Mouse (Mus musculus): ENCODE data around the gene Tnip1. TPM values are rescaled to one million over a fixed set of nuclear protein-coding genes. Genes with fewer than 3 reads are reported as not detected.
A peak's percentile ranks its signal among the peaks of the same experiment; 100 is the strongest.
"Not testable (repeated sequence)": the region's sequence is repeated elsewhere in the genome, so short reads cannot be mapped to it uniquely, and the experiment has no call there.

Gene Tnip1
- total RNA-seq, 2 experiments from 2014 or later: 12.8 to 17.8 TPM

DNA sequence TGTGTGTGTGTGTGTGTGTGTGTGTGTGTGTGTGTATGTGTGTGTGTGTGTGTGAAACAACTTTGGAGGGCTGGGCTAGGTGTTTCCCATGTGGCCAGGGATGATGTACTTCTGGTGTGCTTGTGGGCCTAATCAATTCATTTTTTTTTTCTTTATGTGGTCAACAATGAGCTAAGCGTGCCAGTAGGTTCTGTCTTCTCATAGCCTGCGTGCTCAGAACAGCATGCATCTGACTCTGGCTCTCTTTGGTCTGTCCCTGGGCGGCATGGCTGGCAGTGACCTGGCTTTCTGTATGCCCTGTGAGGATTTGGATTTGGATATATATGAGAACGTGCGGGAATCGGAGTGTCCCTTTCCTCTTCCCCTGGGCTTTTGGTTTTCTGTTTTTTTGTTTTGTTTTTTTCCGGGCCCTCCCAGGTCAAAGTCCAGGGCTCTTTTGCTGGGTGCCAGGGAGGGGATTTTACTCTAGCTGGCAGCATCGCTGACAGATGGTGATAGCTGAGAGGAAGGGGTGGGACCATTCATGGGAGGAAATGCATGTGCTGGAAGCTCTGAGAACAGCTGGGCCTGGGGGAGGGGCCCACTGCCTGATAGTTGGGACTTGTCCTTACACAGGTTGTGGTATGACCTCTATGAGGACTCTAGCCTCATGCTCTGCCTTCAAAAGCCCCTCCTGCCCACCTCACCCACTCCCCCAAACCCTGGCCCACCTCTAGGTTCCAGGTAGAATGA is 10.9 kb upstream of the Tnip1 start:
- ATAC-seq (replicated peaks; ENCODE audit: low FRiP score, low TSS enrichment, poor library complexity, severe bottlenecking): peak; percentile 62

GRCm38 (mm10) chr11:54972789-54973188 is 10.1 kb upstream of the Tnip1 start:
- no peak for ATAC-seq (replicated peaks; ENCODE audit: low FRiP score, low TSS enrichment, poor library complexity, severe bottlenecking)

GRCm38 (mm10) chr11:54972049-54972723 is 9.5 kb upstream of the Tnip1 start:
- ATAC-seq (replicated peaks; ENCODE audit: low FRiP score, low TSS enrichment, poor library complexity, severe bottlenecking): no peak

- no peak for ATAC-seq (replicated peaks; ENCODE audit: low FRiP score, low TSS enrichment, poor library complexity, severe bottlenecking)
Measured at GRCm38 (mm10) chr11:54971365-54972048, 8.8 kb upstream of the Tnip1 start.

DNA sequence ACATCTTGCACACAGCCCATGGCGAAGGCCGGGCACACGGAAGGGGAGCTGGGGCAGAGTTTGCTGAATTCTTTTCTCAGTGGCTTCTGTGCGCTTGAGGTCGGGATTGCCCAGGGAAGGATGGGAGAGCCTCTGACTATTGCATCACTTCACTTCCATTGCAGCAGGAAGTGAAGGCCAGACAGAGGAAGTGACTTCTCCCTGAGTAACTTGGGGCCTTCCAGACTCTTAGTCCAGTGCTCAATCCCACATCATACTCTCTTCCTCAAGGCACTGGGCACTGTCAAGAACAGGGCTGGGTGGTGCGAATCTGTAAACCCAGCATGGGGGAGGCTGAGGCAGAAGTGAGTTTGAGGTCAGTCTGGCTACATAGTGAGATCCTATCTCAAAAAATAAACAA is 2.5 kb upstream of the Tnip1 start:
- no peak for ATAC-seq (replicated peaks; ENCODE audit: low FRiP score, low TSS enrichment, poor library complexity, severe bottlenecking)

DNA sequence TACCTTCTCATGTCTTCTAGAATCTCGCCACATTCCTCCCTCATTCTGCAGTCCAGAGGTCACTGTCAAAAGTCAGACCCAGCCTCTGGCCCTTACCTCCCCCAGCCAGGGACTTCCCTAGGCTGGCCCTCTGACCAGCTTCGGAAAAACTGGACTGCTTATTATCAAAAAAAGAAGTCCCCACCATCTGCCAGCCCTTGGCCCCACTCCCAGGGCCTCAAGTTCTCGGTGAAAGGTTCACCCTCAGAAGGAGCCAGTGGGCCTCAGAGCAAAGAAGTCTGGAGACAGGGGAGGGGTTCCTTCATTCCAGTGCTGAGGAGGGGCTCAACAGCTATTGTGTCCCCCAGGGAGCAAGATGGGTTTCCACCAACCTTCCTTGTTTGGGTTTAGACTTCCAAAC is 796 bp downstream of the Tnip1 start:
- ATAC-seq (replicated peaks; ENCODE audit: low FRiP score, low TSS enrichment, poor library complexity, severe bottlenecking): peak; percentile 35; the same call in 1 of the 2 replicates

DNA sequence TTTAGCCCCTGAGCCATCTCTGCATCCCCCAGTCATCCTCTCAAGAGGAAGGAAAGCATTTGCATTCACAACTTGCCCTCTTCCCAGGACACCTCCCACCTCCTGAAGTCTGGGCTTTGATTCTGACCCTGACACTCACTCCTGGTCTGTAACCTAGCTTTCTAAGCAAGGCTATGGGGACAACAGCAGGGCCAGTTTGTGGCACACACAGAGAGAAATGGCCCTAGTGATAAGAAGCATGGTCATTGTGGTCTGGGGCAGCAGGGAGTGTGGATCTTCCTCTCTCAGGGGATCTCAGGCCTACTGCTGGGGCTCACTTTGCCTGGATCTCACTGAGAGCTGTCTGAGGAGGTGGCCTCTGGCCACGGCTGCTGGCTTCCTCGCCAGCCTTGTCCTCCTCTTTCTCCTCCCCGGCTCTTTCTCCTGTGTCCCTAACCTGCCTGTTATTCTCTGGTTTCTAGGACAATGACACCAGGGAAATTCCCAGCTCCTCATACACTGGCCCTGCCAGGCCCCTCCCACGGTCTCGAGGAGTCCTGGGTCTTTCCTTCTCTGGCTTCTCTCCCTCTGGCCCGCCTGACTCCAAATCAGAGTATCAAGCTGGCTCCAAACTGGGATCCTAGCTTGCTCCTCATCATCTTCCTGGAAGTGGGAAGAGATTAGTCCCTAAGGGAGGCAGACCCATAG is 1.4 kb downstream of the Tnip1 start:
- ATAC-seq (replicated peaks; ENCODE audit: low FRiP score, low TSS enrichment, poor library complexity, severe bottlenecking): no peak

GRCm38 (mm10) chr11:54960251-54960650 is 2.5 kb downstream of the Tnip1 start:
- ATAC-seq (replicated peaks; ENCODE audit: low FRiP score, low TSS enrichment, poor library complexity, severe bottlenecking): no peak

GRCm38 (mm10) chr11:54958571-54959073 is 4.1 kb downstream of the Tnip1 start:
- ATAC-seq (replicated peaks; ENCODE audit: low FRiP score, low TSS enrichment, poor library complexity, severe bottlenecking): peak; percentile 40

DNA sequence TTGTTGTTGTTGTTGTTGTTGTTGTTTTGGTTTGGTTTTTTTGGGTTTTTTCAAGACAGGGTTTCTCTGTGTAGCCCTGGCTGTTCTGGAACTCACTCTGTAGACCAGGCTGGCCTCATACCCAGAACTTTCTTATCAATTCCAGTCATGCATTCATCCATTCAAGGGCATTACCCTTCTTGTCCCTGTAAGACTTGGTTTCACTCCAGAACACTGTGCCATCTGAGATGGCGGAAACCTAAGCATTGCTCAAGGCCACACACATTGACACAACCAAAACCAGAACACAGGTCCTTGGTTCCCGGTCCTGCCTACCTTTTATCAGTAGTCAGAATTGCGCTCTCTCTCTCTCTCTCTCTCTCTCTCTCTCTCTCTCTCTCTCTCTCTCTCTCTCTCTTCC is 5.0 kb downstream of the Tnip1 start:
- not testable (repeated sequence) for ATAC-seq (replicated peaks; ENCODE audit: low FRiP score, low TSS enrichment, poor library complexity, severe bottlenecking)

- no peak for ATAC-seq (replicated peaks; ENCODE audit: low FRiP score, low TSS enrichment, poor library complexity, severe bottlenecking)
Measured at GRCm38 (mm10) chr11:54956912-54957311, 5.8 kb downstream of the Tnip1 start.

DNA sequence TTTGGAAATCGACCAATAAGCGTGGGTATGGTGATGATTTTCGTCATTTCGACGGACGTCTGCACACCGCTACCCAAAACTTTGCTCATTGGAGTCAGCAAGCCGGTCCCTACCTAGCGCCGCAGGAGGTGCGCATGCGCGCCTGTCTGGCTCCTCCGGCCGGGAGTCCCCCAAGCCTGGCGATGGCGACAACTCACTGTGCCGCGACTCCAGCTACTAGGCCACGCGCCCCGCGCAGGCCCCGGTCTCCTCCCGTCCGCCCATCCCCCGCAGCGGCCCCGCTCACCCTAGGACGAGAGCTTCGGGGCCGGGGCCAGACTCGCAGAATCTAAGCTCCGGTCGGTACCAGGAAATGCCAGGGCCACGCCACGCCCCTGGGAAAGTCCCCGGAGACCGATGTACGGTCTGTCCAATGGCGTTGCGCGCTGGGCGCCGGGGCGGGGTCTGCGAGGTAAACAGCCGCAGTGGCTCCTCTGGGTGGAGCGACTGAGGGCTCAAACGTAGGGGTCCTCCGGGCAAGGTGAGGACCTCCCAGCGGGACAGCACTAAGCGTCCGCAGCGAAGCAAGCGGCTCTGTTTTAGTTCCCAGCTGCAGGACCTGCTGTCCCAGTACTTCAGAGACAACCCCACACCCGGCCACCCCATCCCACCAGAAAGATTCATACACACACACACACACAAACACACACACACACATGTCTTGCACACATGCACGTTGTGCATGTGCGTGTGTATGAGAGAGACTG is 6.8 kb downstream of the Tnip1 start:
- ATAC-seq (replicated peaks; ENCODE audit: low FRiP score, low TSS enrichment, poor library complexity, severe bottlenecking): peak; percentile 91

- ATAC-seq (replicated peaks; ENCODE audit: low FRiP score, low TSS enrichment, poor library complexity, severe bottlenecking): not testable (repeated sequence)
Measured at GRCm38 (mm10) chr11:54955400-54955734, 7.3 kb downstream of the Tnip1 start.

DNA sequence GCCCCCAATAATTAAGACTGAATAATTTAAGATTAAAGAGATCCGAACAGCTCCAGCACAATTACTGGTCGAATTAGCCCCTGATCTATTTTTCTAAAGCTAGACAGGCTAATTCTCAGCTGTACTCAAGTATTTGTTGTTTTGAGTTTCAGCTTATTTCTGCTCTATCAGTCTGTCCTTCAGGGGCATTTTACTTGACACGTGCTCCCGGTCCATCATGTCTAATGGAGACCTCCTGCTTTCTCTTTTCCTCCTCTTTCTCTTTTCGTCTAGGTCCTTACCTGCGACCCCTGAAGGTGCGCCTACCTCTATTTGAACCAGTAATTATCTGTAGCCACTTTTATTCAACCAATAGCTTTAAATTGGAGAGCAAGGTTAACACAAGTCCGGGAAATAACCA is 8.0 kb downstream of the Tnip1 start:
- ATAC-seq (replicated peaks; ENCODE audit: low FRiP score, low TSS enrichment, poor library complexity, severe bottlenecking): no peak

- no peak for ATAC-seq (replicated peaks; ENCODE audit: low FRiP score, low TSS enrichment, poor library complexity, severe bottlenecking)
Measured at GRCm38 (mm10) chr11:54953993-54954446, 8.7 kb downstream of the Tnip1 start.

GRCm38 (mm10) chr11:54952651-54953050 is 10.1 kb downstream of the Tnip1 start:
- no peak for ATAC-seq (replicated peaks; ENCODE audit: low FRiP score, low TSS enrichment, poor library complexity, severe bottlenecking)

- ATAC-seq (replicated peaks; ENCODE audit: low FRiP score, low TSS enrichment, poor library complexity, severe bottlenecking): no peak
Measured at GRCm38 (mm10) chr11:54950684-54951083, 12.0 kb downstream of the Tnip1 start.

DNA sequence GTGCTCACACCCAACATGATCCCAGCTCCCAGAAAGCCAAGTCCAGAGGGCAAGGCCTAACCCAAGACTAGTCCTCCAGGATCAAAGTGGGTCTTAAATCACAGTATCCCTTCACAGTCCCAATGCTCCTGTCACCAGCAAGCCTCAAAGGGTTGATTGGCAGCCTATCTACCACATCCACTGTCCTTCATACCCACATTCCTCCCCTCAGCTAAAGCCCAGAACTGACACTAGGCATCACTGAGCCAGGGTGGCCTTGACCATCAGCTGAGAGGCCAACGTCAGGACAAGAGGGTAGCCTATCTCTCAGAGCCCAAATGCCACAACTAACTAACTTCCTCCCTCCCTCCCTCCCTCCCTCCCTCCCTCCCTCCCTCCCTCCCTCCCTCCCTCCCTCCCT is 13.0 kb downstream of the Tnip1 start:
- ATAC-seq (replicated peaks; ENCODE audit: low FRiP score, low TSS enrichment, poor library complexity, severe bottlenecking): no peak

- no peak for ATAC-seq (replicated peaks; ENCODE audit: low FRiP score, low TSS enrichment, poor library complexity, severe bottlenecking)
Measured at GRCm38 (mm10) chr11:54944702-54945101, 18.0 kb downstream of the Tnip1 start.
